In the genomic region with DNA sequence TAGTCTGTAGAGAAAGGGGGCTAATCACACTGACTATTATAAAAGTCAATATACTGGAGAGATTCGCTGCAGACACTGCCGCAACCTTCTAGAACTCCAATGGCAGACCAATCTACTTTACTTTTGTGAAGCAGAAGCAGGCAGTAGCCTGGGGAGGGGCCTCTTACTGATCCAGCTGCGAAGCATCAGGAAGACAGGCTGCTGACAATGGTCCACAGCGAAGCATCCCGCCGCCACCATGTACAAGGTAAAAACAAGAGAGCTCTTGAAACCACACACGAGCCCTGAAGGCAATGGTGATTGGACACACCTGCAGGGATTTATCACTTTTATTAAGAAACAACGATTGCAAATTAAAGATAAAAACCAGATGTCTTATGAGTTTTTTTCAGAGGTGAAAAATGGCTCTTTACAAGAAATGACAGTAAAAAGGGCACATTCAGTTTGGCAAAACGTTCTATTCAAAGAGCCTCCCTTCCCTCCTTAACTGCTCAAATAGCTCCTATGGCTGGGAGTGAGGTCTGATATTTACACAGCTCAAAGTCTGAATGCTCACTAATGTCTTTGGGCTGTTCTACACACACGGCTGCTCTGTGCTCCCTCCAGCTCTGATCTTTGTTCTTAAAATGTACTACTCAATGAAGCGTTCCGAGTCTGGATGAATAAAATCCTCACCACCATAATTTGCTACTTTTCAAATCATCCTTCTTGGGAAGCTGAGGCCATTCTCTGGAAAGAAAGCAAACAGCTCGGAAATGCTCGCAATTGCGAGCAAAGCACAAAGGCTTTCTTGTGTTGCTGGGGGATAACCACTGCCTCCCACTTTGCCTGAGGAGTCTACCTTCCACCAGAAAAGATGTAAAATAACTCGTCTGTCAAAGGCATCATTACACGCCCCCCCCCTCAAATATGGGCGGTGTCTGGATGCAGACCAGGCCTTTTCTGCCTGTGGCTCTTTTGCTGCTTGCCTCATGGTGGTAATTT, we compare ENCODE assay signal across 9 mouse cellular contexts. TPM values are rescaled to one million over a fixed set of nuclear protein-coding genes. Genes with fewer than 3 reads are reported as not detected.
A peak's percentile ranks its signal among the peaks of the same experiment; 100 is the strongest.
DNase-seq lines count a peak whose midpoint lies in the region; ATAC-seq and TF ChIP-seq lines count a peak whose summit lies in the region.
"Had no signal": no experiment of that assay in that cellular context is flagged by ENCODE, and none has a peak within 500 bp of the region (broad histone marks: within the 10 kb centered on the region; RNA-seq: fewer than 3 reads in every experiment).

No protein-coding gene starts in this region.

- H3K4me3 ChIP-seq in midbrain, embryonic 11.5 days (ENCODE audit: low read depth, low read length), result no peak overlapping the region
- no peak overlapping the region for H3K4me3 ChIP-seq in midbrain, embryonic 10.5 days
- no peak overlapping the region for H3K4me3 ChIP-seq in forebrain, embryonic 10.5 days
- H3K4me3 ChIP-seq in intestine, embryonic 15.5 days (replicated peaks), result no peak overlapping the region
- H3K4me3 ChIP-seq in small intestine, adult 2 months (ENCODE audit: low read depth, low read length), result no peak overlapping the region

- H3K4me2 ChIP-seq in midbrain, embryonic 11.5 days, result no peak overlapping the region
- H3K4me2 ChIP-seq in intestine, embryonic 15.5 days (replicated peaks), result peak overlapping the region; percentile 18; the same call in 1 of the 2 replicates
- H3K4me2 ChIP-seq: heart, embryonic 11.5 days had no signal

- no peak overlapping the region for H3K9ac ChIP-seq in midbrain, embryonic 11.5 days (ENCODE audit: low read length)
- no peak overlapping the region for H3K9ac ChIP-seq in intestine, embryonic 15.5 days

- H3K4me1 ChIP-seq in midbrain, embryonic 11.5 days (ENCODE audit: control insufficient read depth, insufficient read depth, low read length), result no peaks in the 10 kb centered on the region
- H3K4me1 ChIP-seq in midbrain, embryonic 10.5 days, result peaks cover 25% of the 10 kb centered on the region
- H3K4me1 ChIP-seq in forebrain, embryonic 10.5 days, result peaks cover 23% of the 10 kb centered on the region
- H3K4me1 ChIP-seq in intestine, embryonic 15.5 days (replicated peaks), result peaks cover 42% of the 10 kb centered on the region
- peaks cover 23% of the 10 kb centered on the region for H3K4me1 ChIP-seq in small intestine, adult 2 months (ENCODE audit: control insufficient read depth, insufficient read depth, insufficient read length, low read length)

- TF ChIP-seq CTCF in small intestine, adult 2 months (IDR thresholded peaks at IDR 0.05; ENCODE audit: extremely low read depth, insufficient read length, insufficient replicate concordance, low read depth, low read length), result no peak

- peaks cover 5% of the 10 kb centered on the region; the same call in 1 of the 2 replicates for H3K36me3 ChIP-seq in midbrain, embryonic 11.5 days (ENCODE audit: control insufficient read depth, insufficient read depth, low read length)
- H3K36me3 ChIP-seq in midbrain, embryonic 10.5 days, result peaks cover 20% of the 10 kb centered on the region
- H3K36me3 ChIP-seq in forebrain, embryonic 10.5 days (replicated peaks), result peaks cover 24% of the 10 kb centered on the region
- peaks cover 10% of the 10 kb centered on the region for H3K36me3 ChIP-seq in intestine, embryonic 15.5 days
- H3K36me3 ChIP-seq in small intestine, adult 2 months (ENCODE audit: control insufficient read depth, insufficient read depth, low read length), result peaks cover 8% of the 10 kb centered on the region

- ATAC-seq in midbrain, embryonic 11.5 days (ENCODE audit: low FRiP score), result no peak
- peak; percentile 76 for ATAC-seq in intestine, embryonic 15.5 days

- H3K9me3 ChIP-seq in midbrain, embryonic 11.5 days (ENCODE audit: control insufficient read depth, low read length), result no peaks in the 10 kb centered on the region
- H3K9me3 ChIP-seq in midbrain, embryonic 10.5 days (replicated peaks), result no peaks in the 10 kb centered on the region
- no peaks in the 10 kb centered on the region for H3K9me3 ChIP-seq in forebrain, embryonic 10.5 days
- H3K9me3 ChIP-seq in intestine, embryonic 15.5 days, result no peaks in the 10 kb centered on the region
- H3K9me3 ChIP-seq: G1E had no signal

- no peak overlapping the region for H3K27ac ChIP-seq in midbrain, embryonic 11.5 days (ENCODE audit: low read depth, low read length)
- H3K27ac ChIP-seq in midbrain, embryonic 10.5 days (replicated peaks), result no peak overlapping the region; the same call in 1 of the 2 replicates
- H3K27ac ChIP-seq in forebrain, embryonic 10.5 days, result 0 out of 2 replicates have a peak overlapping the region, but pooled peaks have one; percentile 12
- peak overlapping the region; percentile 78 for H3K27ac ChIP-seq in intestine, embryonic 15.5 days
- H3K27ac ChIP-seq in small intestine, adult 2 months (ENCODE audit: insufficient read depth, low read depth, low read length), result 0 out of 2 replicates have a peak overlapping the region, but pooled peaks have one; percentile 1

- no peak for TF ChIP-seq POLR2A in small intestine, adult 2 months (IDR thresholded peaks at IDR 0.05; ENCODE audit: low read depth, low read length)

- peak; percentile 81 for DNase-seq in midbrain, embryonic 11.5 days (ENCODE audit: low spot score, missing footprints)
- DNase-seq in midbrain, embryonic 10.5 days (ENCODE audit: low spot score), result no peak
- peak; percentile 18 for DNase-seq in forebrain, embryonic 10.5 days (ENCODE audit: extremely low spot score, low spot score)
- no peak for DNase-seq in spleen, adult 18-20 months
- no peak for DNase-seq in c-Kit-positive CD71-positive TER-119-positive erythroid progenitor cells, embryonic 14.5 days (ENCODE audit: low spot score)

- 71% methylated on average over 18 of the region's 18 CpGs for WGBS in midbrain, embryonic 11.5 days
- 72% methylated on average over 18 of the region's 18 CpGs for WGBS in midbrain, embryonic 10.5 days
- 65% methylated on average over 18 of the region's 18 CpGs for WGBS in forebrain, embryonic 10.5 days
- 39% methylated on average over 18 of the region's 18 CpGs for WGBS in intestine, embryonic 15.5 days
- 48% methylated on average over 18 of the region's 18 CpGs for WGBS in small intestine, adult 2 months

- H3K27me3 ChIP-seq in midbrain, embryonic 11.5 days (ENCODE audit: control insufficient read depth, insufficient read depth, low read length), result no peaks in the 10 kb centered on the region
- H3K27me3 ChIP-seq in midbrain, embryonic 10.5 days (ENCODE audit: low read depth, poor library complexity, severe bottlenecking), result no peaks in the 10 kb centered on the region
- H3K27me3 ChIP-seq in forebrain, embryonic 10.5 days (ENCODE audit: poor library complexity, severe bottlenecking), result no peaks in the 10 kb centered on the region
- H3K27me3 ChIP-seq in intestine, embryonic 15.5 days (replicated peaks), result no peaks in the 10 kb centered on the region
- H3K27me3 ChIP-seq in small intestine, adult 2 months (ENCODE audit: control insufficient read depth, insufficient read depth, low read length), result no peaks in the 10 kb centered on the region

RNA-seq across cellular contexts. Expression of a gene that starts 23.6 kb away (rescaled TPM):
- 55.8 and 58.4 TPM in 2 replicates for polyA plus RNA-seq in midbrain, embryonic 11.5 days (2014; fragmentation: Nextera tagmentation; extraction: Ambion mirVana)
- polyA plus RNA-seq in midbrain, embryonic 10.5 days (2016; fragmentation: Nextera tagmentation; extraction: Ambion mirVana), result 50.7 and 54.7 TPM in 2 replicates
- 41.7 and 47.5 TPM in 2 replicates for polyA plus RNA-seq in forebrain, embryonic 10.5 days (2016; fragmentation: Nextera tagmentation; extraction: Ambion mirVana)
- 37.3 and 42.6 TPM in 2 replicates for polyA plus RNA-seq in intestine, embryonic 15.5 days (2015; fragmentation: Nextera tagmentation; extraction: Ambion mirVana)
- 2.4 and 4.3 TPM in 2 replicates for polyA plus RNA-seq in small intestine, adult 2 months (2012; rRNA removed)

Comparison
In these comparisons a context has a peak if more than half of its experiments do, and no peak if none do; other contexts are left out.
1. DNase-seq: peak in midbrain, embryonic 11.5 days (single experiment) and forebrain, embryonic 10.5 days (single experiment); none in midbrain, embryonic 10.5 days (single experiment), spleen, adult 18-20 months (0 of 2) and c-Kit-positive CD71-positive TER-119-positive erythroid progenitor cells, embryonic 14.5 days (single experiment).
2. H3K27ac ChIP-seq: peak in forebrain, embryonic 10.5 days (single experiment), intestine, embryonic 15.5 days (single experiment) and small intestine, adult 2 months (single experiment); none in midbrain, embryonic 11.5 days (single experiment) and midbrain, embryonic 10.5 days (single experiment).